In genomic region chr7:120142743-120143142, GRCm38 (mm10) we compare ENCODE assay signal across 29 mouse cellular contexts. TPM values are rescaled to one million over a fixed set of nuclear protein-coding genes. Genes with fewer than 3 reads are reported as not detected.
"Had no signal": no experiment of that assay in that cellular context is flagged by ENCODE, and none has a peak within 500 bp of the region (broad histone marks: within the 10 kb centered on the region; RNA-seq: fewer than 3 reads in every experiment).

No protein-coding gene starts in this region.

- H3K27ac ChIP-seq: heart, adult 2 months; heart, embryonic 13.5 days; heart, embryonic 15.5 days; hindbrain, embryonic 10.5 days; hindbrain, embryonic 12.5 days; hindbrain, embryonic 14.5 days; kidney, embryonic 15.5 days; kidney, postnatal 0 days; layer of hippocampus, adult 2 months; left cerebral cortex, adult 2 months; limb, embryonic 10.5 days; limb, embryonic 12.5 days; liver, embryonic 13.5 days had no signal

- H3K4me3 ChIP-seq: heart, adult 2 months; heart, embryonic 13.5 days; heart, embryonic 15.5 days; hindbrain, embryonic 10.5 days; hindbrain, embryonic 12.5 days; kidney, embryonic 15.5 days; layer of hippocampus, adult 2 months; left cerebral cortex, adult 2 months; limb, embryonic 10.5 days; limb, embryonic 12.5 days; liver, embryonic 13.5 days had no signal

- H3K4me1 ChIP-seq: heart, embryonic 15.5 days; hindbrain, embryonic 10.5 days; hindbrain, embryonic 12.5 days; kidney, embryonic 15.5 days; limb, embryonic 10.5 days; limb, embryonic 12.5 days; liver, embryonic 13.5 days had no signal

- H3K27me3 ChIP-seq: heart, embryonic 13.5 days; heart, embryonic 15.5 days; hindbrain, embryonic 12.5 days; kidney, embryonic 15.5 days; limb, embryonic 12.5 days; liver, embryonic 13.5 days had no signal

- H3K4me2 ChIP-seq: heart, embryonic 11.5 days; heart, embryonic 13.5 days; heart, embryonic 15.5 days; hindbrain, embryonic 12.5 days; hindbrain, embryonic 14.5 days; kidney, embryonic 15.5 days; limb, embryonic 12.5 days; liver, embryonic 11.5 days; liver, embryonic 13.5 days had no signal

- H3K9me3 ChIP-seq: heart, embryonic 13.5 days; heart, embryonic 15.5 days; hindbrain, embryonic 10.5 days; hindbrain, embryonic 12.5 days; kidney, embryonic 15.5 days; limb, embryonic 10.5 days; limb, embryonic 12.5 days; liver, embryonic 13.5 days had no signal

- H3K36me3 ChIP-seq: heart, embryonic 13.5 days; heart, embryonic 15.5 days; hindbrain, embryonic 10.5 days; hindbrain, embryonic 12.5 days; kidney, embryonic 15.5 days; limb, embryonic 10.5 days; limb, embryonic 12.5 days; liver, embryonic 13.5 days had no signal

- H3K9ac ChIP-seq: heart, embryonic 13.5 days; heart, embryonic 15.5 days; hindbrain, embryonic 12.5 days; hindbrain, embryonic 14.5 days; kidney, embryonic 15.5 days; limb, embryonic 12.5 days; liver, embryonic 13.5 days had no signal

- ATAC-seq: hindbrain, embryonic 16.5 days; inflammation-experienced regulatory T-cells, adult 6 months had no signal

- DNase-seq: gastrocnemius, postnatal 25 days; heart, adult 2 months; heart, postnatal 14 days; heart, postnatal 36 days; kidney, adult 11 months; kidney, adult 2 months; kidney, adult 9 months; kidney, postnatal 14 days; kidney, postnatal 4 days; liver; liver, embryonic 13.5 days had no signal

RNA-seq across cellular contexts. Expression of gene Zp2, which starts 2.3 kb away (rescaled TPM):
- total RNA-seq: granulocyte monocyte progenitor cell, adult 5-6 weeks had no signal
- polyA plus RNA-seq: hindbrain, embryonic 10.5 days; hindbrain, embryonic 12.5 days; hindbrain, embryonic 14.5 days; hindbrain, embryonic 16.5 days; inflammation-experienced regulatory T-cells, adult 6 months; kidney, adult 2 months; kidney, postnatal 0 days; limb, embryonic 10.5 days; limb, embryonic 12.5 days; liver, embryonic 11.5 days; liver, embryonic 13.5 days had no signal

RNA-seq across cellular contexts. Expression of gene Anks4b, which starts 30.9 kb away (rescaled TPM):
- total RNA-seq: granulocyte monocyte progenitor cell, adult 5-6 weeks had no signal
- polyA plus RNA-seq: heart, adult 2 months; heart, embryonic 15.5 days; heart, postnatal 0 days; hindbrain, embryonic 12.5 days; hindbrain, embryonic 14.5 days; hindbrain, embryonic 16.5 days; inflammation-experienced regulatory T-cells, adult 6 months; limb, embryonic 10.5 days; limb, embryonic 12.5 days had no signal

RNA-seq across cellular contexts. Expression of gene Dnah3, which starts 47.7 kb away (rescaled TPM):
- total RNA-seq: gastrocnemius, postnatal 4 days; granulocyte monocyte progenitor cell, adult 5-6 weeks; heart, adult 2 months; heart, postnatal 36 days had no signal
- polyA plus RNA-seq: heart, embryonic 11.5 days; heart, embryonic 13.5 days; heart, postnatal 0 days; kidney, embryonic 15.5 days; limb, embryonic 10.5 days; limb, embryonic 12.5 days; liver, embryonic 11.5 days; liver, embryonic 13.5 days had no signal

RNA-seq across cellular contexts. Expression of gene Crym, which starts 59.2 kb away (rescaled TPM):
- total RNA-seq: granulocyte monocyte progenitor cell, adult 5-6 weeks had no signal
- polyA plus RNA-seq: inflammation-experienced regulatory T-cells, adult 6 months had no signal
